Comparison of ENCODE assay signal across 11 mouse cellular contexts in the genomic region with DNA sequence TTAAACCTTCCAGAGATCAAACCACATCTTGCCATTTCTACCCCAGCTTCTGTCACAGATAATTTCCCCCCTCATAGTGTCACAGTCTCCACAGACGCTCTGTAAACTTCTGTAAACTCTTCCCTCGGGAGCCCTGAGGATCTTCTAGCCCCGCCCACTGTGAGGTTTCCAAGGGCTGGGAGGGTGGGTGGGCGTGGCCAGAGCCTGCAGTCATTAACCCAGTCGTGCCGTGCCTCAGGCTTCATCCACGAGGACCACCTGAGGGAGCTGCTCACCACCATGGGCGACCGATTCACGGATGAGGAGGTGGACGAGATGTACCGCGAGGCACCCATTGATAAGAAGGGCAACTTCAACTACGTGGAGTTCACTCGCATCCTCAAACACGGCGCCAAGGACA. TPM values are rescaled to one million over a fixed set of nuclear protein-coding genes. Genes with fewer than 3 reads are reported as not detected.
DNase-seq lines count a peak whose midpoint lies in the region; ATAC-seq and TF ChIP-seq lines count a peak whose summit lies in the region.
"Had no signal": no experiment of that assay in that cellular context is flagged by ENCODE, and none has a peak within 500 bp of the region (broad histone marks: within the 10 kb centered on the region; RNA-seq: fewer than 3 reads in every experiment).

No protein-coding gene starts in this region.

- 41% methylated on average over 17 of the region's 17 CpGs for WGBS in heart, postnatal 0 days
- 23% methylated on average over 17 of the region's 17 CpGs for WGBS in embryonic facial prominence, embryonic 13.5 days
- 11% methylated on average over 17 of the region's 17 CpGs for WGBS in liver, embryonic 13.5 days (ENCODE audit: insufficient replicate concordance)

- DNase-seq in heart, postnatal 0 days (ENCODE audit: low spot score), result peak; percentile 45
- DNase-seq in heart, postnatal 25 days (ENCODE audit: low spot score), result no peak
- peak; percentile 59 for DNase-seq in ES-CJ7 (ENCODE audit: low read depth, low spot score)
- DNase-seq in liver, embryonic 13.5 days, result peak; percentile 61
- no peak for DNase-seq in cerebellum, postnatal 25 days
- no peak for DNase-seq in thymus, adult 18-20 months
- DNase-seq in left cerebral cortex, adult 9 months (ENCODE audit: low spot score in 2 of 2), result no peak
- DNase-seq: cerebellum, adult 9-11 months; thymus, adult 2 months had no signal

- H3K9ac ChIP-seq in heart, postnatal 0 days (replicated peaks; ENCODE audit: low read depth, low read length), result no peak overlapping the region
- no peak overlapping the region for H3K9ac ChIP-seq in embryonic facial prominence, embryonic 13.5 days
- H3K9ac ChIP-seq in liver, embryonic 13.5 days, result peak overlapping the region; percentile 24
- H3K9ac ChIP-seq: hindbrain, embryonic 15.5 days had no signal

- no peak for TF ChIP-seq EP300 in heart, postnatal 0 days (IDR thresholded peaks at IDR 0.05; ENCODE audit: low read depth)

- no peaks in the 10 kb centered on the region for H3K27me3 ChIP-seq in heart, postnatal 0 days (ENCODE audit: control insufficient read depth, insufficient read depth, low read length)
- H3K27me3 ChIP-seq in embryonic facial prominence, embryonic 13.5 days, result no peaks in the 10 kb centered on the region
- H3K27me3 ChIP-seq in liver, embryonic 13.5 days, result peaks cover 13% of the 10 kb centered on the region
- H3K27me3 ChIP-seq: hindbrain, embryonic 15.5 days had no signal

- peaks cover 16% of the 10 kb centered on the region for H3K36me3 ChIP-seq in heart, postnatal 0 days (replicated peaks; ENCODE audit: control insufficient read depth, insufficient read depth, low read length)
- peaks cover 6% of the 10 kb centered on the region; the same call in 1 of the 2 replicates for H3K36me3 ChIP-seq in embryonic facial prominence, embryonic 13.5 days
- no peaks in the 10 kb centered on the region for H3K36me3 ChIP-seq in liver, embryonic 13.5 days
- H3K36me3 ChIP-seq: hindbrain, embryonic 15.5 days had no signal

- intact Hi-C loops in heart, postnatal 25 days (cut with DNase I), result no loop called here

- no peak overlapping the region for H3K4me2 ChIP-seq in heart, postnatal 0 days (ENCODE audit: low read depth, low read length)
- H3K4me2 ChIP-seq in embryonic facial prominence, embryonic 13.5 days, result 0 out of 2 replicates have a peak overlapping the region, but pooled peaks have one; percentile 9
- peak overlapping the region; percentile 63 for H3K4me2 ChIP-seq in liver, embryonic 13.5 days
- H3K4me2 ChIP-seq: hindbrain, embryonic 15.5 days had no signal

- no peaks in the 10 kb centered on the region for H3K9me3 ChIP-seq in heart, postnatal 0 days (replicated peaks; ENCODE audit: control insufficient read depth, low read length)
- H3K9me3 ChIP-seq in embryonic facial prominence, embryonic 13.5 days, result no peaks in the 10 kb centered on the region
- no peaks in the 10 kb centered on the region for H3K9me3 ChIP-seq in liver, embryonic 13.5 days (replicated peaks)
- H3K9me3 ChIP-seq: hindbrain, embryonic 15.5 days had no signal

- ATAC-seq in heart, postnatal 0 days (ENCODE audit: insufficient read depth, low read depth), result no peak; the same call in 1 of the 2 replicates
- ATAC-seq in embryonic facial prominence, embryonic 13.5 days (ENCODE audit: insufficient number of reproducible peaks, insufficient read depth, low FRiP score, low TSS enrichment, low read depth), result no peak
- peak; percentile 18; the same call in 1 of the 2 replicates for ATAC-seq in liver, embryonic 13.5 days (ENCODE audit: low read depth)

- no peak overlapping the region for H3K27ac ChIP-seq in heart, postnatal 0 days (ENCODE audit: low read depth)
- no peak overlapping the region for H3K27ac ChIP-seq in embryonic facial prominence, embryonic 13.5 days
- H3K27ac ChIP-seq in liver, embryonic 13.5 days, result peak overlapping the region; percentile 93
- H3K27ac ChIP-seq: hindbrain, embryonic 15.5 days had no signal

- H3K4me1 ChIP-seq in heart, postnatal 0 days (ENCODE audit: control insufficient read depth, insufficient read depth), result peaks cover 42% of the 10 kb centered on the region
- peaks cover 31% of the 10 kb centered on the region for H3K4me1 ChIP-seq in embryonic facial prominence, embryonic 13.5 days
- H3K4me1 ChIP-seq in liver, embryonic 13.5 days (replicated peaks), result peaks cover 85% of the 10 kb centered on the region

- H3K4me3 ChIP-seq in heart, postnatal 0 days (ENCODE audit: low read depth, low read length), result no peak overlapping the region
- no peak overlapping the region for H3K4me3 ChIP-seq in embryonic facial prominence, embryonic 13.5 days
- H3K4me3 ChIP-seq in liver, embryonic 13.5 days (replicated peaks), result peak overlapping the region; percentile 26; the same call in 1 of the 2 replicates
- H3K4me3 ChIP-seq: hindbrain, embryonic 15.5 days had no signal

- TF ChIP-seq CTCF in heart, postnatal 0 days (IDR thresholded peaks at IDR 0.05; ENCODE audit: low read depth), result no peak

RNA-seq across cellular contexts. Expression of gene Myl9, which starts 5.5 kb away (rescaled TPM):
- 1,299 and 1,431 TPM in 2 replicates for total RNA-seq in heart, postnatal 0 days (2014; rRNA removed; ENCODE audit: low replicate concordance)
- 1,847 and 1,885 TPM in 2 replicates for polyA plus RNA-seq in heart, postnatal 0 days (2015; fragmentation: Nextera tagmentation; extraction: Ambion mirVana)
- 100 to 1,000 TPM; 200 to 205 TPM for total RNA-seq in heart, postnatal 25 days (2021)
- polyA plus RNA-seq in embryonic facial prominence, embryonic 13.5 days (2015; fragmentation: Nextera tagmentation; extraction: Ambion mirVana), result 197 TPM in 2 replicates
- polyA plus RNA-seq in liver, embryonic 13.5 days (2015; fragmentation: Nextera tagmentation; extraction: Ambion mirVana), result 58.3 and 60.1 TPM in 2 replicates

RNA-seq across cellular contexts. Expression of gene Tgif2, which starts 59.1 kb away (rescaled TPM):
- 19.7 and 28.3 TPM in 2 replicates for total RNA-seq in heart, postnatal 0 days (2014; rRNA removed; ENCODE audit: low replicate concordance)
- polyA plus RNA-seq in heart, postnatal 0 days (2015; fragmentation: Nextera tagmentation; extraction: Ambion mirVana), result 11.6 and 14.6 TPM in 2 replicates
- total RNA-seq in heart, postnatal 25 days (2021), result under 1 TPM; 0.75 to 0.95 TPM
- 69.6 and 72.6 TPM in 2 replicates for polyA plus RNA-seq in embryonic facial prominence, embryonic 13.5 days (2015; fragmentation: Nextera tagmentation; extraction: Ambion mirVana)
- polyA plus RNA-seq in liver, embryonic 13.5 days (2015; fragmentation: Nextera tagmentation; extraction: Ambion mirVana), result 7.2 and 9.0 TPM in 2 replicates

Comparison
In these comparisons a context has a peak if more than half of its experiments do, and no peak if none do; other contexts are left out.
1. DNase-seq: peak in heart, postnatal 0 days (single experiment), ES-CJ7 (single experiment) and liver, embryonic 13.5 days (single experiment); none in heart, postnatal 25 days (single experiment), cerebellum, postnatal 25 days (0 of 2), thymus, adult 18-20 months (0 of 2) and left cerebral cortex, adult 9 months (0 of 2).